Mouse (Mus musculus) liver, embryonic 14.5 days (tissue): ENCODE measurements around the gene Fyn. TPM values are rescaled to one million over a fixed set of nuclear protein-coding genes. Genes with fewer than 3 reads are reported as not detected.

Source experiments
- ATAC-seq: fragments of 200-750 bp; cut with Nextera tagmentation; 2 replicates; pipeline ENCODE4 v1.8.0; 2017; ENCODE audit warnings: moderate number of reproducible peaks, mild to moderate bottlenecking, moderate library complexity; ENCODE audit not compliant: insufficient read depth
- DNase-seq, 3 experiments: peaks; one replicate each; pipeline ENCODE4 v3.0.0-alpha.2; 2012 to 2013; ENCODE audit warnings: low read depth in 3 of 3, low spot score in 3 of 3
- H3K27ac ChIP-seq: fragments of 300-500 bp; sonication (generic); 2 replicates; pipeline ENCODE4 v1.5.1; 2014; ENCODE audit warnings: moderate library complexity, mild to moderate bottlenecking, control low read depth, inconsistent platforms
- H3K27me3 ChIP-seq: fragments of 300-500 bp; sonication (generic); 2 replicates; pipeline ENCODE4 v1.6.1; 2014; ENCODE audit warnings: mild to moderate bottlenecking, low read length, moderate library complexity; ENCODE audit not compliant: control insufficient read depth, insufficient read depth
- H3K36me3 ChIP-seq: fragments of 300-500 bp; sonication (generic); replicated peaks from 2 replicates; pipeline ENCODE4 v1.6.1; 2014; ENCODE audit warnings: low read depth; ENCODE audit not compliant: control insufficient read depth, insufficient read depth
- H3K4me1 ChIP-seq, 2 experiments: fragments of 200-500 bp in 1 of 2; fragments of 300-500 bp in 1 of 2; sonication (generic) in 1 of 2; replicated peaks; 2 replicates each; pipeline ENCODE4 v1.6.1; 2012 to 2014; ENCODE audit warnings: antibody characterized with exemption in 1 of 2, inconsistent platforms in 1 of 2, low read length in 1 of 2; ENCODE audit not compliant: control insufficient read depth in 2 of 2, insufficient read depth in 2 of 2
- H3K4me2 ChIP-seq: fragments of 300-500 bp; sonication (generic); 2 replicates; pipeline ENCODE4 v1.6.1; 2014; ENCODE audit warnings: low read depth, mild to moderate bottlenecking, control low read depth, moderate library complexity
- H3K4me3 ChIP-seq, 2 experiments: fragments of 200-500 bp in 1 of 2; fragments of 300-500 bp in 1 of 2; sonication (generic) in 1 of 2; 2 replicates each; pipeline ENCODE4 v1.5.1; 2012 to 2014; ENCODE audit warnings: low read depth in 2 of 2, low read length in 2 of 2, mild to moderate bottlenecking in 2 of 2, control low read depth in 1 of 2, inconsistent platforms in 1 of 2, moderate library complexity in 1 of 2; ENCODE audit not compliant: insufficient read depth in 1 of 2
- H3K9ac ChIP-seq: fragments of 300-500 bp; sonication (generic); replicated peaks from 2 replicates; pipeline ENCODE4 v1.6.1; 2014; ENCODE audit warnings: mild to moderate bottlenecking, control low read depth, moderate library complexity
- H3K9me3 ChIP-seq: fragments of 300-500 bp; sonication (generic); 2 replicates; pipeline ENCODE4 v1.6.1; 2016; ENCODE audit warnings: low read length, mixed read lengths; ENCODE audit not compliant: control insufficient read depth
- CTCF ChIP-seq: IDR thresholded peaks from 2 replicates; pipeline ENCODE4 v1.5.1; 2016; ENCODE audit warnings: antibody characterized with exemption, low read depth, control low read depth
- EP300 ChIP-seq: IDR thresholded peaks from 2 replicates; pipeline ENCODE4 v1.6.1; 2016; ENCODE audit warnings: antibody characterized with exemption, low read depth
- whole genome bisulfite sequencing: fragments of 180-500 bp; shearing (Covaris S2); extraction: QIAGEN DNeasy Blood & Tissue Kit; methylation state at CpG from one replicate; pipeline ENCODE4 v1.1.7; 2014; ENCODE audit not compliant: insufficient replicate concordance; 5-methylcytosine and 5-hydroxymethylcytosine counted together
- polyA plus RNA-seq, 2 experiments: library from polyadenylated mRNA; depleted of rRNA in 1 of 2; stranded (reverse) in 1 of 2; unstranded in 1 of 2; fragments of >200 nt; fragmentation: Nextera tagmentation in 1 of 2; extraction: Ambion mirVana in 1 of 2; gene quantifications; 2 replicates each; pipeline versions ENCODE4 v1.2.1 to v1.2.3; 2012 to 2014

Gene Fyn
- polyA plus RNA-seq, 2 experiments: 8.2 to 9.8 TPM

GRCm38 (mm10) chr10:39532823-39533222, 164.2 kb downstream of the Fyn start:
- H3K4me1 ChIP-seq: no peaks in the 10 kb centered on the region
- whole genome bisulfite sequencing: 75% methylated on average over 7 of the region's 7 CpGs
- H3K27ac ChIP-seq: no peak overlapping the region
- H3K27me3 ChIP-seq: no peaks in the 10 kb centered on the region
- no peak for ATAC-seq
- H3K4me2 ChIP-seq: no peak overlapping the region
- H3K9ac ChIP-seq: no peak overlapping the region
- no peak for DNase-seq
- H3K36me3 ChIP-seq: no peaks in the 10 kb centered on the region
- H3K9me3 ChIP-seq: no peaks in the 10 kb centered on the region
- TF ChIP-seq CTCF: no peak
- TF ChIP-seq EP300: no peak
- H3K4me3 ChIP-seq: no peak overlapping the region

GRCm38 (mm10) chr10:39534324-39535026, 165.8 kb downstream of the Fyn start:
- Histone ChIP-seq H3K27ac (no peak overlapping the region), H3K4me2 (no peak overlapping the region), H3K9me3 (no peaks in the 10 kb centered on the region), H3K36me3 (no peaks in the 10 kb centered on the region), H3K4me3 (no peak overlapping the region), H3K4me1 (no peaks in the 10 kb centered on the region), H3K9ac (no peak overlapping the region), H3K27me3 (no peaks in the 10 kb centered on the region)
- no peak for DNase-seq
- 67% methylated on average over 9 of the region's 9 CpGs for WGBS
- TF ChIP-seq CTCF (no peak), EP300 (no peak)
- ATAC-seq: no peak

- H3K4me3 ChIP-seq: no peak overlapping the region
- H3K27me3 ChIP-seq: no peaks in the 10 kb centered on the region
- H3K27ac ChIP-seq: no peak overlapping the region
- no peaks in the 10 kb centered on the region for H3K4me1 ChIP-seq
- H3K4me2 ChIP-seq: no peak overlapping the region
- no peak for ATAC-seq
- no peaks in the 10 kb centered on the region for H3K9me3 ChIP-seq
- no peak for TF ChIP-seq CTCF
- H3K9ac ChIP-seq: no peak overlapping the region
- no peak for DNase-seq
- H3K36me3 ChIP-seq: no peaks in the 10 kb centered on the region
- 69% methylated on average over 3 of the region's 3 CpGs for WGBS
These were observed 166.7 kb downstream of the Fyn start for GRCm38 (mm10) chr10:39535347-39535746.

GRCm38 (mm10) chr10:39536258-39536657, 167.6 kb downstream of the Fyn start:
- Histone ChIP-seq H3K4me1 (no peaks in the 10 kb centered on the region), H3K4me2 (no peak overlapping the region), H3K9ac (no peak overlapping the region), H3K27ac (no peak overlapping the region), H3K27me3 (no peaks in the 10 kb centered on the region), H3K9me3 (no peaks in the 10 kb centered on the region), H3K36me3 (no peaks in the 10 kb centered on the region), H3K4me3 (no peak overlapping the region)
- DNase-seq (no peak), ATAC-seq (no peak)
- WGBS: 77% methylated on average over 11 of the region's 11 CpGs
- TF ChIP-seq EP300 (no peak), CTCF (no peak)

GRCm38 (mm10) chr10:39540012-39540647, 171.5 kb downstream of the Fyn start:
- ATAC-seq (no peak), DNase-seq (no peak)
- H3K9ac ChIP-seq: no peak overlapping the region
- no peaks in the 10 kb centered on the region for H3K4me1 ChIP-seq
- H3K27ac ChIP-seq: no peak overlapping the region
- no peak overlapping the region for H3K4me2 ChIP-seq
- H3K4me3 ChIP-seq: no peak overlapping the region
- TF ChIP-seq CTCF (no peak), EP300 (no peak)
- 33% methylated on average over 9 of the region's 9 CpGs for WGBS
- no peaks in the 10 kb centered on the region for H3K9me3 ChIP-seq
- H3K36me3 ChIP-seq: no peaks in the 10 kb centered on the region
- no peaks in the 10 kb centered on the region for H3K27me3 ChIP-seq
